Mouse (Mus musculus): ENCODE results near the gene Kif12.

GRCm38 (mm10) chr4:63156726-63157634 is 15.0 kb downstream of the Kif12 start:
- no peak for TF ChIP-seq POLR2A (IDR thresholded peaks at IDR 0.05; ENCODE audit: borderline replicate concordance, control insufficient read depth, low read depth, low read length)
- no peak for TF ChIP-seq CTCF (IDR thresholded peaks at IDR 0.05; ENCODE audit: control insufficient read depth, insufficient read depth, low read length)
